Mouse (Mus musculus) liver, embryonic 14.5 days (tissue): ENCODE data around the gene Gm6614. TPM values are rescaled to one million over a fixed set of nuclear protein-coding genes. Genes with fewer than 3 reads are reported as not detected.

Experiments
- ATAC-seq: fragments of 200-750 bp; cut with Nextera tagmentation; 2 replicates; pipeline ENCODE4 v1.8.0; 2017; ENCODE audit warnings: moderate number of reproducible peaks, mild to moderate bottlenecking, moderate library complexity; ENCODE audit not compliant: insufficient read depth
- DNase-seq, 3 experiments: peaks; one replicate each; pipeline ENCODE4 v3.0.0-alpha.2; 2012 to 2013; ENCODE audit warnings: low read depth in 3 of 3, low spot score in 3 of 3
- H3K27ac ChIP-seq: fragments of 300-500 bp; sonication (generic); 2 replicates; pipeline ENCODE4 v1.5.1; 2014; ENCODE audit warnings: moderate library complexity, mild to moderate bottlenecking, control low read depth, inconsistent platforms
- H3K27me3 ChIP-seq: fragments of 300-500 bp; sonication (generic); 2 replicates; pipeline ENCODE4 v1.6.1; 2014; ENCODE audit warnings: mild to moderate bottlenecking, low read length, moderate library complexity; ENCODE audit not compliant: control insufficient read depth, insufficient read depth
- H3K36me3 ChIP-seq: fragments of 300-500 bp; sonication (generic); replicated peaks from 2 replicates; pipeline ENCODE4 v1.6.1; 2014; ENCODE audit warnings: low read depth; ENCODE audit not compliant: control insufficient read depth, insufficient read depth
- H3K4me1 ChIP-seq, 2 experiments: fragments of 200-500 bp in 1 of 2; fragments of 300-500 bp in 1 of 2; sonication (generic) in 1 of 2; replicated peaks; 2 replicates each; pipeline ENCODE4 v1.6.1; 2012 to 2014; ENCODE audit warnings: antibody characterized with exemption in 1 of 2, inconsistent platforms in 1 of 2, low read length in 1 of 2; ENCODE audit not compliant: control insufficient read depth in 2 of 2, insufficient read depth in 2 of 2
- H3K4me2 ChIP-seq: fragments of 300-500 bp; sonication (generic); 2 replicates; pipeline ENCODE4 v1.6.1; 2014; ENCODE audit warnings: low read depth, mild to moderate bottlenecking, control low read depth, moderate library complexity
- H3K4me3 ChIP-seq, 2 experiments: fragments of 200-500 bp in 1 of 2; fragments of 300-500 bp in 1 of 2; sonication (generic) in 1 of 2; 2 replicates each; pipeline ENCODE4 v1.5.1; 2012 to 2014; ENCODE audit warnings: low read depth in 2 of 2, low read length in 2 of 2, mild to moderate bottlenecking in 2 of 2, control low read depth in 1 of 2, inconsistent platforms in 1 of 2, moderate library complexity in 1 of 2; ENCODE audit not compliant: insufficient read depth in 1 of 2
- H3K9ac ChIP-seq: fragments of 300-500 bp; sonication (generic); replicated peaks from 2 replicates; pipeline ENCODE4 v1.6.1; 2014; ENCODE audit warnings: mild to moderate bottlenecking, control low read depth, moderate library complexity
- H3K9me3 ChIP-seq: fragments of 300-500 bp; sonication (generic); 2 replicates; pipeline ENCODE4 v1.6.1; 2016; ENCODE audit warnings: low read length, mixed read lengths; ENCODE audit not compliant: control insufficient read depth
- CTCF ChIP-seq: IDR thresholded peaks from 2 replicates; pipeline ENCODE4 v1.5.1; 2016; ENCODE audit warnings: antibody characterized with exemption, low read depth, control low read depth
- EP300 ChIP-seq: IDR thresholded peaks from 2 replicates; pipeline ENCODE4 v1.6.1; 2016; ENCODE audit warnings: antibody characterized with exemption, low read depth
- WGBS: fragments of 180-500 bp; shearing (Covaris S2); extraction: QIAGEN DNeasy Blood & Tissue Kit; methylation state at CpG from one replicate; pipeline ENCODE4 v1.1.7; 2014; ENCODE audit not compliant: insufficient replicate concordance; 5-methylcytosine and 5-hydroxymethylcytosine counted together
- polyA plus RNA-seq, 2 experiments: library from polyadenylated mRNA; depleted of rRNA in 1 of 2; stranded (reverse) in 1 of 2; unstranded in 1 of 2; fragments of >200 nt; fragmentation: Nextera tagmentation in 1 of 2; extraction: Ambion mirVana in 1 of 2; gene quantifications; 2 replicates each; pipeline versions ENCODE4 v1.2.1 to v1.2.3; 2012 to 2014

Gene Gm6614
- polyA plus RNA-seq, 2 experiments, result not detected

DNA sequence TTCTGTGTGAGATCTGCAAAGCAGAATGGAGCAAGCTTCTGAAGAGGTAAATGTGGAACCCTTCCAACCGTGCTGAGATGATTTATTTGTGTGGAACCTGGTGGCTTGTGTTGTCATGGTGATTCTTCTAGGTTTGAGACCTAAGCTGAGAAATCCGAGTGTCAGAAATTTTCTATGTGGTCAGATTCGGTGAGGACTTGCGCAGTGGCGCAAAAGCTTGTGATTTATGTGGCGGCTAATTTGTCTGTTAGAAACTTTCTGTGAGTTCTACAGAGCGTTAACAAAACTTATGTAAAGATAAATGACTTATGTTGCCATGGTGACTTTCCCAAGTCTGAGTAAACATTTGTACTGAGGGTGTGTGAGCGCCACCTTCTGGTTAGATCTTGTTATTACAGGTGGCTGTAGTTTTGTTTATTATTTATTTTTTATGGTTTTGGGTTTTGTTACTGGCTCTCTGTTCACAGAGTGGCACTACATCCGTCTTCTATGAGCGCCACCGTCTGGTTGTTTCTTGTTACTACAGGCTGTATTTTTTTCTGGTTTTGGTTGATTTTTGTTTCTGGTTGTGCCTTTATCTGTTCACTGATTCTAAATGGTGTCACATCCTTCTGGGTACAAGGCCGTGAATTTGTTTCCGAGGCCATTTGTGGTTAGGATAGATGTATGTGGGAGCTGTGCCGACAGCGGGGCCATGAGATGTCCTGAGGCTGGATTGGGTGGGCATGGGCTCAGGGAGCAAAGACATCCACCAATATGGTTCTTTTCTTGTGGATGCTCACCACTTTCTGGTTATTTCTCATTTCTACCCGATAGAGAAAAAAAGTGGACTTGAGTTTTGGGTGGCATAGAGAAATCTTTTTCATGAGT is 29.3 kb upstream of the Gm6614 start:
- Histone ChIP-seq H3K9ac (no peak overlapping the region), H3K9me3 (no peaks in the 10 kb centered on the region), H3K27ac (no peak overlapping the region), H3K4me1 (no peaks in the 10 kb centered on the region), H3K27me3 (no peaks in the 10 kb centered on the region), H3K36me3 (no peaks in the 10 kb centered on the region), H3K4me2 (no peak overlapping the region), H3K4me3 (no peak overlapping the region)
- DNase-seq (no peak), ATAC-seq (no peak)
- WGBS, result 42% methylated on average over 16 of the region's 16 CpGs
- TF ChIP-seq CTCF (peak; percentile 45), EP300 (no peak)

DNA sequence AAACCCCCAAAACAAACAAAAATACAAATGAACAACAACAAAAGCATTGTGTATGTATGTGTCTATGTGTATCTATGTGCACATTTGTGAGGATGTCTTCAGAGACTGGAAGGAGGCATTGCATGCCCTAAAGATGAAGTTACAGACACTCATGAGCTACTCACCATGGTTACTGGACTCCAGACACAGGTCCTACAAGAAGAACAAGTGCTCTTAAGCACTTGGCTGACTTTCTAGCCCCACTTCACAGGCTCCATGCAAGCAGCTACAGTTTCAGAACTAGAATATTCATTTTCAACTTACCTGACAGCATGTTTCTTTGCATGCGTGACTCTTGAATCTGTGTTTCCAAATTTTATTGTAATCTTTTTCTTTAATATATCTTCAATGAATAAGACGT is 24.6 kb upstream of the Gm6614 start:
- H3K36me3 ChIP-seq, result no peaks in the 10 kb centered on the region
- H3K4me2 ChIP-seq, result no peak overlapping the region
- 45% methylated on average over 2 of the region's 2 CpGs for WGBS
- H3K4me3 ChIP-seq, result no peak overlapping the region
- H3K4me1 ChIP-seq, result no peaks in the 10 kb centered on the region
- no peak overlapping the region for H3K9ac ChIP-seq
- no peak overlapping the region for H3K27ac ChIP-seq
- ATAC-seq (no peak), DNase-seq (no peak)
- H3K9me3 ChIP-seq, result no peaks in the 10 kb centered on the region
- TF ChIP-seq CTCF, result no peak
- TF ChIP-seq EP300, result no peak
- no peaks in the 10 kb centered on the region for H3K27me3 ChIP-seq

DNA sequence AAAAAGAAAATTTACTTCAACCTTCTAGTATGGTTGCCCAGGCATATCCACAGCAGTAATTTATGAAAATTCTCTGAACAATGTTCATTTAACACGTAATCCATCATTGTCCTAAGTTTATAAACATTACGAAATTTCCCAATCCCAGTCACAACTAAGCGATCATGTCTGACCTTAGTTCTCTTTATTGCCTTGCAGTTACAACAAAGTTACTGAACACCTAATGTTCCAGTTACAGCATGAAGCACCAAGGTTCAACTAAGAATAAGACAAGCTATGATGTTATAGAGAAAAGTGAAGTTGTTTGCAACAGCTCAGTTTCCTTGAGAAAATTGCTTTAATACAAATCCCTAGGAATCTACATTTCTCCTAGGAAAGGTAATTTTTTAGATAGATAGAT is 10.5 kb upstream of the Gm6614 start:
- Histone ChIP-seq H3K9me3 (no peaks in the 10 kb centered on the region), H3K4me1 (no peaks in the 10 kb centered on the region), H3K9ac (no peak overlapping the region), H3K4me2 (no peak overlapping the region), H3K4me3 (no peak overlapping the region), H3K27me3 (no peaks in the 10 kb centered on the region), H3K36me3 (no peaks in the 10 kb centered on the region), H3K27ac (no peak overlapping the region)
- 54% methylated on average over 3 of the region's 3 CpGs for WGBS
- no peak for ATAC-seq
- no peak for TF ChIP-seq EP300
- no peak for TF ChIP-seq CTCF
- no peak for DNase-seq

GRCm38 (mm10) chr6:141986772-141987171 is 24.4 kb downstream of the Gm6614 start:
- WGBS, result 90% methylated on average over 6 of the region's 6 CpGs
- Histone ChIP-seq H3K36me3 (no peaks in the 10 kb centered on the region), H3K4me2 (no peak overlapping the region), H3K9ac (no peak overlapping the region), H3K27me3 (no peaks in the 10 kb centered on the region), H3K27ac (no peak overlapping the region), H3K9me3 (no peaks in the 10 kb centered on the region), H3K4me1 (no peaks in the 10 kb centered on the region), H3K4me3 (no peak overlapping the region)
- TF ChIP-seq CTCF (no peak), EP300 (no peak)
- no peak for DNase-seq
- ATAC-seq, result no peak

- no peak for ATAC-seq
- H3K9me3 ChIP-seq, result no peaks in the 10 kb centered on the region
- 40% methylated on average over 3 of the region's 3 CpGs for WGBS
- H3K4me1 ChIP-seq, result no peaks in the 10 kb centered on the region
- DNase-seq, result no peak
- TF ChIP-seq EP300 (no peak), CTCF (no peak)
- H3K27ac ChIP-seq, result no peak overlapping the region
- H3K27me3 ChIP-seq, result no peaks in the 10 kb centered on the region
- no peaks in the 10 kb centered on the region for H3K36me3 ChIP-seq
- no peak overlapping the region for H3K4me2 ChIP-seq
- H3K9ac ChIP-seq, result no peak overlapping the region
- no peak overlapping the region for H3K4me3 ChIP-seq
Observed at GRCm38 (mm10) chr6:141984644-141985043, 26.6 kb downstream of the Gm6614 start.
